Mouse (Mus musculus) layer of hippocampus, adult 8-10 months (tissue): ENCODE measurements around the gene Obp2a. TPM values are rescaled to one million over a fixed set of nuclear protein-coding genes. Genes with fewer than 3 reads are reported as not detected.
"Not testable (repeated sequence)": the region's sequence is repeated elsewhere in the genome, so short reads cannot be mapped to it uniquely, and the experiment has no call there.

Experiments used
- DNase-seq, 2 experiments: peaks; one replicate each; pipeline ENCODE4 v3.0.0; 2022; ENCODE audit warnings: low spot score in 2 of 2
- total RNA-seq, 4 experiments: library from RNA; stranded (reverse); gene quantifications; 2 replicates each; pipeline ENCODE4 v1.2.4; 2022

Obp2a gene
- total RNA-seq: not detected

- not testable (repeated sequence) for DNase-seq
Measured at GRCm38 (mm10) chr2:25699743-25700142, at the start of gene Obp2a. Gene Obp2a, plus strand, starts transcription at chr2:25700043.

GRCm38 (mm10) chr2:25652902-25653301 is 46.9 kb upstream of the Obp2a start, which contains the start of gene Lcn8:
Gene Lcn8, plus strand, starts transcription at chr2:25653120.
- no peak for DNase-seq

GRCm38 (mm10) chr2:25654502-25654901 is 45.3 kb upstream of the Obp2a start:
- DNase-seq: no peak

GRCm38 (mm10) chr2:25656691-25657090 is 43.2 kb upstream of the Obp2a start:
- DNase-seq: no peak

- no peak for DNase-seq
Measured at GRCm38 (mm10) chr2:25657246-25657645, 42.6 kb upstream of the Obp2a start.

DNA sequence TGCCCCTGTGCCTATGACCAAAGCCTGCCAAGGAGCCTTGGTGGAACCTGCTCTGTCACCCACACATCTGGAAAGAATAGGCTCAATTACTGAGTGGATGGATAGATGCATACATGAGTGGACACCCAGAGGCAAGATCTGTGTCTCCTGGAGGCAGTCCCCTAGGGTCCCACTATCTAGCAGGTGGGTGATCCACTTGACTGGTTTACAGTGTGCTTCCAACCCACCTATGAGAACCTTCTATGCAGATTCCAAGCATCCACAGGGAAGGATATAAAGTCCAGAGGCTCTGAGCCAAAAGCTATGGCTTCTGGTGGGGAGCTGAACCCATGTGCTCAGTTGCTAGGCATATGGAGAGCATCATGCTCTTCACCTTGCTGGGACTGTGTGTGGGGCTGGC is 42.2 kb upstream of the Obp2a start, which contains the start of gene Lcn5:
Lcn5 (plus strand) TSS at position 301 of the 400 bp plus-strand sequence.
- DNase-seq: no peak

GRCm38 (mm10) chr2:25660279-25660678 is 39.6 kb upstream of the Obp2a start:
- DNase-seq: no peak

GRCm38 (mm10) chr2:25661245-25661970 is 38.4 kb upstream of the Obp2a start:
- DNase-seq: no peak

DNA sequence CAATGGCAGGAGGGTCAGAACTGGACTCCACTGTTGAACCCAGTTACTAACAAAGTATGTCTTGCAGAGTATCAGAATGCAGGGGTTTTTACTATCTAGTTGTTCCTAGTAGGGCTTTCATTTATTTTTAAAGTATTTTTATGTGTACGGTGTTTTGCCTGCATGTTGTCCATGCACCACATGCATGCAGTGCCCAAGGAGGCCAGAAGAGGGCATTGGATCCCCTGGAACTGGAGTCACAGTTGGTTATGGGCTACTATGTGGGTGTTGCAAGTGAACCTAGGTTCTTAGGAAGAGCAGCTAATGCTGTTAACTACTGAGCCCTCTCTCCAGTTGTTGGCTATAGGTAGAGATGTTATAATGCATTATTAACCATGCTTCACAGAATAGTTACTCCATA is 36.3 kb upstream of the Obp2a start:
- DNase-seq: peak in 1 of 2 experiments; percentile 44

GRCm38 (mm10) chr2:25664125-25664524 is 35.7 kb upstream of the Obp2a start:
- no peak for DNase-seq

- DNase-seq: no peak
Measured at GRCm38 (mm10) chr2:25666516-25666915, 33.3 kb upstream of the Obp2a start.

DNA sequence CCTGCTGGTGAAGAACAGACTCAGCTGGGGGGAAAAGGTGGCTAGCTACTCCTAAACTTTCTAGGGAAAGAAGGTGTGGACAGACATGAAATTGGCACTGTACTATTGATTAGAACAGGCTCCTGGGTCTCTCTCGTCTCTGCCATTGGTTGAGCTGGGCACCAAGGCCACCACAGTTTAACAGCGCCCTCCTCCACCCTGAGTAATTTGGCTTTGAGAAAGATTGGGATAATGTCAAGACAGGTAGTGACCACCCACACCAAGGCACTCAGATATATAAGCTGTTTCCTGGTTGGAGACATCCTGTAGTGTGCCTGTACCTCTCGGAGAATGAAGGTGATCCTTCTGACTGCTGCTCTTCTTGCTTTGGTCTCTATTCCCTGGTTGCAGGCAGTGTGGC is 23.4 kb upstream of the Obp2a start, which contains the start of gene Lcn6:
Lcn6 (plus strand) TSS at position 301 of the 400 bp plus-strand sequence.
- DNase-seq: no peak

- DNase-seq: no peak
Measured at GRCm38 (mm10) chr2:25679559-25679958, 20.3 kb upstream of the Obp2a start.

DNA sequence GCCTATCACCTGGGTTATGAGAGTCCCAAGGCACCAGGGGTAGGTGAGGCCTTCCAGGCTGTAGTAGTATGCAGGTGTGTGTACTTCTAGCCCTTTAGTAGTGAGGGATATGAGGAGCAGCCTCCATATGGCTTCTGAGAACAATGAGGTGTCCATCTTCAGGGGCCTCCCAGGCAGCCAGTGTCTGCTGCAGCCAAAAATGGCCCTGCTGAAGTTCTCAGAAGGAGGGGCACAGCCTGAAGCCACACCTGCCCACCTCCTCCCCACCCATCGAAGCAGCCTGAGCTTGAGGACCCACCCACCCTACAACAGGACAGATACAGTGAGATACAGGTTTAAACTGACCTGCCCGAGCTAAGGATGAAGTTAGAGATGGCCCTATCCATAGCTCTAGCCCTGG is 17.4 kb upstream of the Obp2a start, which contains the start of gene Lcn10:
Lcn10 (plus strand) TSS at position 301 of the 400 bp plus-strand sequence.
- DNase-seq: no peak

- DNase-seq: no peak
Measured at GRCm38 (mm10) chr2:25686941-25687340, 12.9 kb upstream of the Obp2a start.

GRCm38 (mm10) chr2:25694605-25695004 is 5.2 kb upstream of the Obp2a start:
- DNase-seq: peak in 1 of 2 experiments; percentile 57

DNA sequence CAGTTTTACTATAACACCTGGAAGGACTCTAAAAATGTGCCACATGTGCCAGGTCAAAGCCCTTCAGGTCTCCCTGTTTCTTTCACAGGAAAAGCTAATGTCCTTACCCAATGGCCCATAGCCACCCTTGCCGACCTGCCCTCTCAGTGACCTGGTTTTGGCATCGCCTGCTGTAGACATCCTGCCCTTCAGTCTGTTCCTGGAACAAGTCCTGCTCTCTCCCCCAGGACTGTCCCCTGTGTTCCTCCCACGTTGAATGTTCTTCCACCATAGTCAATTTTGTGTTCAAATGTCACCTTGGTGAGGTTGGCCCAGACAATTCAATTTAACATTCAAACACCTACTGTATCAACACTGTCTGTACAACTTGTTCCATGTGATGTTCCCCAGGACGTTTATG is 2.9 kb upstream of the Obp2a start:
- no peak for DNase-seq

GRCm38 (mm10) chr2:25698696-25699095 is 1.1 kb upstream of the Obp2a start:
- DNase-seq: no peak

DNA sequence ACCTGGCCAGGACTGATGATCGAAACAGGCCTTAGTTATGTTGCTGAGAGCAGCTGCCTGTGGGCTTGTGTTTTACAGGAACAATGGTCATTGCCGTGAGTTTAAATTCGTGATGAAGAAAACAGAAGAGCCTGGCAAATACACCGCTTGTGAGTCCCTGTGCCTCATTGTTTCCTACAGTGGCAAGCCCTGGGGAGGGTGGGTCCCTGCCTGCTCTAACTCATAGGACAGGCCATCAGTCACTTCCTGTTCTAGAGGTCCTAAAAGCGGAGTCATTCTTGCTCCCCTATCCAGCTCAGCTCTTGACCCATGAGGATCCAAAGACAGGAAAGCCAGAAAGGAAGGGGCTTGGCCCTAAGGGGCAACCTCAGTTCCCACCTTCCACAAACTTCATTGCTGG is 1.2 kb downstream of the Obp2a start:
- no peak for DNase-seq

GRCm38 (mm10) chr2:25703706-25704105 is 3.9 kb downstream of the Obp2a start:
- no peak for DNase-seq

- DNase-seq: peak; percentile 84 to 87
Measured at GRCm38 (mm10) chr2:25706643-25707481, 7.0 kb downstream of the Obp2a start, which contains the start of gene Bmyc. Gene Bmyc, plus strand, starts transcription at chr2:25706739.

GRCm38 (mm10) chr2:25708121-25708520 is 8.3 kb downstream of the Obp2a start:
- DNase-seq: peak in 1 of 2 experiments; percentile 31
